Mouse (Mus musculus) olfactory bulb, adult 2 months (tissue): ENCODE data around the gene Cgnl1.

Source experiments
- CTCF ChIP-seq: fragments of 200-500 bp; IDR thresholded peaks from 2 replicates; pipeline ENCODE4 v1.5.1; 2012; ENCODE audit warnings: low read depth, mild to moderate bottlenecking, low read length, moderate library complexity; ENCODE audit not compliant: insufficient read depth
- POLR2A ChIP-seq: fragments of 200-500 bp; IDR thresholded peaks from 2 replicates; pipeline ENCODE4 v1.6.1; 2012; ENCODE audit warnings: mild to moderate bottlenecking, low read depth, low read length, moderate library complexity; ENCODE audit not compliant: insufficient read depth

GRCm38 (mm10) chr9:71625961-71626360 lies 145.4 kb downstream of the Cgnl1 start:
- TF ChIP-seq CTCF (no peak), POLR2A (no peak)
